ENCODE assay signal across 1 mouse cellular context in the genomic region with DNA sequence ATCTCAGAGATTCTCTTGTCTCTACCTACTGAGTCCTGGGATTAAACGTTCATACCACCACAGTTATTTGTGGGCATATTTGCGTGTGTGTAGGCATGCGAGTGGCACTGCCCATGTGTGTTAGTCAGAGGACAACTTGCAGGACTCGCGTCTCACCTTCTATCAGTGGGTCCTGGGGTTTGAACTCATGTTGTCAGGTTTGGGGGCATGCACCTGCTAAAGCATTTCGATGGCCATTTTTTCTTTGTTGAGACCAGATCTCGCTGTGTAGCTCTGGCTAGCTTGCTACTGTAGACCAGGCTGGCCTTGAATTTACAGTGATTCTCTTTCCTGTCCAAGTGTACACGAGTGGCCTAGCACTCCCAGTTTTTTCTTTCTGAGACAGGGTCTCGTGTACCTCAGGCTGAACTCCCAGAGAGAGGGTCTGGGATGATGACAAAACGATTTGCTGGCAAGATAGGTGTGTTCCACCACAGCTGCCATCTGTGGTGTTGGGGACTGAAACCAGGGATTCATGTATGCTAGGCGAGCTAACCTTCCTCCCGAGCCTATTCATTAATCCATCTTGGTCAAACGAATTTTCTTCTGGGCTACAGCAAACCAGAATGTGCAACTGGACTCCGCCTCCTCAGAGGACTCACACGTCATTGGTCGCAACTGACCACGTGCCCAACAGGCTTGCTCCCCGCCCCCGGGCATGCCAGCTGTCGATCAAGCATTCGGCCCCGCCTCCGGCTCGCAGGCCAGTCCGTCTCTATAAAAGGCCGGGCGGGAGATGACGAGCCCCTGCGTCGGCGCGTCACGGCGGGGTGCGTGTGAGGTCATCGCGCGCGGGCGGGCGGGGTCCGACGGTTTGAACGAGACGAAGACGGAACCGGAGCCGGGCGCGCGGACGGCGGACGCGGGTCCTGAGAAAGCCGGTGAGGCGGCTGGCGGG.
TF ChIP-seq lines count a peak whose summit lies in the region.

Gene Mapre1, plus strand, starts transcription at position 775 of the 937 bp plus-strand sequence.

TF ChIP-seq in MEL, 35 proteins besides CTCF, POLR2A, EP300 and RAD21 (continued from another document):
- TF ChIP-seq NELFE (IDR thresholded peaks at IDR 0.05; ENCODE audit: low read depth, low read length) (peak; percentile 93), RCOR1 (IDR thresholded peaks at IDR 0.05; ENCODE audit: low read depth, low read length) (no peak), SMC3 (IDR thresholded peaks at IDR 0.05; ENCODE audit: low read depth, low read length) (no peak), MYB (IDR thresholded peaks at IDR 0.05; ENCODE audit: low read depth, low read length) (peak; percentile 25; the same call in 1 of the 2 replicates), JUND (IDR thresholded peaks at IDR 0.05; ENCODE audit: low read depth, low read length) (no peak), USF2 (IDR thresholded peaks at IDR 0.05; ENCODE audit: borderline replicate concordance in 1 of 2, insufficient read depth in 1 of 2, low read depth in 1 of 2, low read length in 2 of 2) (peak; percentile 92 to 97), MAX (IDR thresholded peaks at IDR 0.05; ENCODE audit: low read length) (peak; percentile 99), ZC3H11A (IDR thresholded peaks at IDR 0.05; ENCODE audit: low read depth, low read length) (no peak), BHLHE40 (IDR thresholded peaks at IDR 0.05; ENCODE audit: borderline replicate concordance, low read depth, low read length) (no peak), SIN3A (IDR thresholded peaks at IDR 0.05; ENCODE audit: low read length) (peak; percentile 47), TCF12 (IDR thresholded peaks at IDR 0.05; ENCODE audit: low read depth, low read length) (0 out of 2 replicates have a peak, but pooled peaks have one; percentile 20), ZMIZ1 (IDR thresholded peaks at IDR 0.05; ENCODE audit: low read depth, low read length) (peak; percentile 85), POLR2AphosphoS5 (IDR thresholded peaks at IDR 0.05; ENCODE audit: borderline replicate concordance, low read depth, low read length) (peak; percentile 72; the same call in 1 of the 2 replicates), CHD1 (IDR thresholded peaks at IDR 0.05; ENCODE audit: low read depth, low read length) (no peak), E2F4 (IDR thresholded peaks at IDR 0.05; ENCODE audit: borderline replicate concordance, low read depth, low read length) (no peak)
